Mouse (Mus musculus) retina, adult 2 months (tissue): ENCODE measurements at regions not wholly inside any gene's neighbourhood (a gene's known extent, or its start where the extent isn't known, plus 50 kb on each side); places are given as distances from the start of the nearest gene placed in this dataset.

Experiments used
- DNase-seq: peaks from one replicate; pipeline ENCODE4 v3.0.0-alpha.2; 2012; ENCODE audit warnings: low read depth, low spot score

DNA sequence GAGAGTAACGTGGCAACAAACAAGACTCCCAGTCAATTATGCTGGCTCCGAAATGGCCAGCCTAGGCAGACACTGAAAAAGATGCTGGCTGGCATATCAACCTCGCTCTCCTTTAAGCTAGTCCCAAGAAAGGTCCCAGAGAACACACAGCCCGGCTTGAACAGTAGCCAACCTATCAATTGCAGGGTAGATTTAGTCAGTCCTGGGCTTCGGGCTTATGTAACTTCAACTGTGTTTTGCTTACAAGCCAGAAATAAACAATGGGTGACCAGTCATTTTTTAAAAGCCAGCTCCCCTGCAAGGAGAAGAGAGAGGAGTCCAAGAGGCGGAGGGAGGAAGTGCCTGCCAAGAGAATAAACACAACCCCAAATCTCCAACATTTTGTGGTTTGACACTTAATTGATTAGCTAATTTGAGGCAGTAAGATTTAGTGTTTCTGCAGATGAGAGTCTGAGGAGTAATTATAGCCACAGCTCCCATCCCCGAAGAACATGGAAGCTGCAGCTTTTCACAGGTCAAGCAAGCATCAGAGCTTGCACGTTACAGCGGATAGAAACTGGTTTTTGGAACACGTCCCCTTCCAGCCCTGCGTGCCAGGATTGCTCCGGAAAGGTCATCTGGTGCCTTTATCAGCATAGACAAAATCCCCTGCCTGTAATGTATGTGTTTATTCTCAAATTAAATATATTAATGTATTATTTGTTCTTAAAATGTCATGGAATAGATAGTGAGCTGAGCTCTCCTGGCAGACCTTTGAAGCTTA lies 322.1 kb downstream of the Gm45692 start:
- DNase-seq, result no peak

DNA sequence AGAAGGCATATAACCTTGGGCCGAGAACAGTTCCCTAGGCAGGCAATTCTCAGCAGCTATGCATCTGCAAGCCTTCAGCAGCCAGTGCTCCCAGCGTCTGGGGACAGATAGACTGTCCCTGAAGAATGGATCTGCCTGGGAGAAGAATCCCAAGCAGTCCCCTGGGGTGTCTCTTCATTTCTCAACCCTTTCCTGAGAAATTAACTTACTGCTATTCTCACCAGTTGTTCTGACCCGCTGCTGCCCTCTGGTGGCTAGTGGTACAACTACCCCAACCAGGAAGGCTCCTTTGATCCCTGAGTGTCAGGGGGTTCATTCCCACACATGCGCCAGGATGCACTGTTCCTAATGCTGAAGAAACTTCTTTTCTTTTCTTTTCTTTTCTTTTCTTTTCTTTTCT lies 323.7 kb downstream of the Gm45692 start:
- DNase-seq, result peak; percentile 44

DNA sequence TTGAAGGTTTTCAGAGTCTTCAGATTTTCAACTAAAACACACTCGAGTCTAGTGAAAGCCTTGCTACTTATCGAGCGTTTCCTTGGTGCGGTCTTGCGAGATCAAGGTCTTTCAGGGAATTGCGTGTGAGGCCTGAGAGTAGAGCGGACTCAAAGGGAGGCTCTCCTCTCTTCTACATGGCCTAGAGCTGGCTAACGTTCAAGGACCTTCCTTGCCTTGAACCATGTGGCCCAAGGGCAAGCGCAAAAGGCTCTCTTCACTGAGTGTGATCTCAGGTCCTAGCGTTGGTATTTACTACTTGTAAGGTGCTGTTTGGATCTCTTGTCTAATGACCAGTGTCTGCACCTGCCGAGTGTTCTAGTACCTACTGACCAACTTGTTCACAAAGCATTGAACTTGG lies 324.4 kb downstream of the Gm45692 start:
- no peak for DNase-seq

DNA sequence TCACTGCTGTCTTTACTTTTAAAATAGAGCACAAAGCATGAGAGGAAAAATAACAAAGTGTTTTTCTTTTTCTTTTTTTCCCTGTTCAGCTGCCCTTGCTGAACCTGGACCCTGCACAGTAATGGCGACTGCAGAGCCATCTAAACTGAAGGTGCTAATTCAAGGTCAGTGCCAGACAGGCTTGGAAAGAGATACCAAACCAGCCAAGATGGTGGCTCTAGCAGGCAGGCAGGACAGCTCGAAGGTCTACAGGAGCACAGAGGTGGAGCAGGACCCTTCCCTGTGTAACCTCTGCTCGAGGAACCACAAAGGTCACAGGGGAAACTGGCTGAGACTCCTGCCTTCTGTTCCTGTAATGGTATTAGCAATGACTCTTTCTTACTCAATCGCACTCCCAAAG lies 326.7 kb downstream of the Gm45692 start:
- no peak for DNase-seq

DNA sequence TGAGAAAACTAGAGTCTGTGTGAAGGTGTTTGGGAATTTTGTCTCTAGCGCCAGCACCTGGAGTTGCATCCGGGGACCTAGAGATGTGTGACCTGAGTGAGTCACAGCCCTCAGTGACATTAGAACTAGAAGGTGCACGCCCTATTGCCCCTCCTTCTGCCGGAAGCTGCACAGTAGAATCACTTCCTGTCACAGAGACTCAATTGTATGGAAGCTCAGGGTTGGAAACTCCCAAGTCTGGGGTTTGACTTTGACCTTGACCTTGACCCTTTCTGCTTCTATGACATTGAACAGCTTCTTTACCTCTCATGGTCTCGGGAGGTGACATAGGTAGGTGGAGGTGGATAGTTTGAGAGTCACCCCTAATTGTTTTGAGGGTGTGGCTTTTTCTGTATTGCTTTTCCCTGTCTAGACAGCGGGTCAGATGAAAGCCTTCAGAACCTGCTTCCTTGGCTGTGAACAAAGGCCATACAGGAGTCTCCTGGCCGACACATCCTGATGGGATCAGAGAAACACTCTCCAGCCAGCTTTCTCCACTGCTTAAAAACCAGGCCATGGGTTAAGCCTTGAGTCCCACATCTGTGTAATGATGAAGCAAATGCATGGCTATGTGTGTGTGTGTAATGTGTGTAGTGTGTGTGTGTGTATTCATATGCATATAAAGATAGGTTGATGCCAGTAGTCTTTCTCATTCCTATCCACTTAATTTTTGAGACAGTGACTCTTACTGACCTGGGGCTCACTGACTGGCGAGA lies 328.7 kb downstream of the Gm45692 start:
- DNase-seq, result no peak

DNA sequence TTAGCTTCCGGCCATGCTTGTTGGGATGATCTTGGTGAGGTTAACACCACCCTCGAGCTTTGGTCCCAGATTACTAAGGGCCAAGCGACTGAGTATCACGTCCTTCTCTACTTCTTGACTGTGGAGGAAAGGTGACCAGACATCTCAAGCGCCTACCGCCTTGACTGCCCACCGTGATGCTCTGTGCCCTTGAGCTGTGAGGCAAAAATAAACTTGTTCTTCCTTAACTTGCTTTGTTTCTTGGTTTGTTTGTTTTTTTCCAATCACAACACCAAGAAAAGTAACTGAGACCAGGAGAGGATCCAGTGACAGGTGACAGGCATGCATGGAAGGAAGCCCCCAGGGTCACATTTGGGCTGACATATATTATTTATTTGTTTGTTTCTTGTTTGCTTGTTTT lies 330.0 kb downstream of the Gm45692 start:
- no peak for DNase-seq

DNA sequence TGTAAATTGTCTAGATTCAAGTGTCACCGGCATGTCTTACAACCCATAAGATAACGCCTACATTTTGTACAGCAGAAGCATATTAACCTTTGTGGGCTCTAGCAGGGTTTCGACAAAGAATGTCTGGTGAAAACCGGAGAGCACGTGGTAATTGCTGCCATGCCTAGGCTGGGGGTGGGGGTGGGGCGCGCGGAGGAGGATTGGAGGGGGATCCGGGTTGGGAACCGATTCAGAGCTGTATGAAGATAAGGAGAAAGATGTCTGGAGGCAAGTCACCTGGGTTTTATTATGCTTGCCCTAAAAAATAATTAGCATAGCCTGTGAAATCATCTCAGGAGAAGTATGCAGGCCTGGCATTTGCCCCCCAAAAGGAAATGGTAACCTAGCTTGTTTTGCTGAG lies 331.2 kb downstream of the Gm45692 start:
- no peak for DNase-seq

DNA sequence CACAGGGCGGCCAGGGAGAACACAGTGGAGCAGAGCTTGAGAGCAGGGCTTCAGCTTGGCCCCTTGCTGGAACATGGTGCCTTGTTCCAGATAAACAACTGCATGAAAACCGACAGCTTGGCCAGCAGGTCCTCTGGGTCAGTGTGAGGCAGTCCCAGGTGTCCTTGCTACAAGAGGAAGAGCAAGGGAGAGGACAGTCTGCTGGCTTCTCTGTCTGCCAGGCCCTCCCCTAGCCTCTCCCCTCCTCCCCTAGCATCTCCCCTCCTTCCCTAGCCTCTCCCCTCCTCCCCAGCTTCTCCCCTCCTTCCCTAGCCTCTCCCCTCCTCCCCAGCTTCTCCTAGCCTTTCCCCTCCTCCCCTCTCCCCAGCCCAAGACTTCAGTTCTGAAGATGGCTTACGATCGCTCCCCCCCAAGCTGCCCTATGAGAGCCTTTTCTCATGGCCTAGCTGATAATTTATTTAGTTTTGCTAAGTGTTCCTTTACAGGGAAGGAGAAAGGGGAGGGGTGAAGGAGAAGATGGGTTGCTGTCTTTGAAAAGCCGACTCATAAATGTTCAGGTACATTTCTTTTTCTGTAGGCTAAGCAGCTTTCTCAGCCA lies 333.7 kb downstream of the Gm45692 start:
- DNase-seq, result no peak

DNA sequence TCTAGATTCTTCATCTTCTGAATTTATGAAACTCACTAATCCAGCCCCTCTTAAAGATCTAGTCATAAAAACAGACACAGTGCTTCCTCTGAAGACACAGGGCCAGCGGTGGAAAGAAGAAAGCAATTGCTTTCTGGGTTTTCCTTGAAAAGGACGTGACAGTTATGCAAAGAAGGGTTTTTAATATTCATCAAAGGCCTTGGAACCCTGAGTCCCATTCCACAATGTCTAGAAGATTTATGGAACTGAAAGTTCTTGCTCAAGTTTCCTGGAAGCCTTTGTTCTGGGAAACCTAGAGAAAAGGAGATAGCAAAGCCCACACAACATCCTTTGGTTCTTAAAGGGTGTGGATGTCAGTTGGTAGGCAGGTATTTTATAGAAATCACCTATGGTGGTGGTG lies 346.0 kb downstream of the Gm45692 start:
- no peak for DNase-seq

DNA sequence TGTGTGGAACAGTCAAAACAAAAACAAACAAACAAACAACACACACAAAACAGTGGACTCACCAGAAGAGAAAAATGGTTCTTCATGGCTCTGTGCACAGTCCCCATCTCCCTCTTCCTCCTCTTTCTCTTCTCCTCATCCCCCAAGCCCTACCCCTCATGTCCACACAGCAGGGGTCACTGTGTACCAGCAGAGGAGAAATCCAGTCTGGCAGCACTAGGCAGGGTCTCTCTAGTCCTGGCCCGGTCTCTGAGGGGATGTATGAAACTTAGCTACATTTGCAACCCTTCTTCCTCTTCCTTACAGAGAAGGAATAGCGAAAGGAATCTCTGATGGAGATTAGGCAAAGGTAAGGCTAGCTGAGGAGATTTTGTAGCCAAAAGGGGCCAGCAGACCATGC lies 349.1 kb downstream of the Gm45692 start:
- no peak for DNase-seq

DNA sequence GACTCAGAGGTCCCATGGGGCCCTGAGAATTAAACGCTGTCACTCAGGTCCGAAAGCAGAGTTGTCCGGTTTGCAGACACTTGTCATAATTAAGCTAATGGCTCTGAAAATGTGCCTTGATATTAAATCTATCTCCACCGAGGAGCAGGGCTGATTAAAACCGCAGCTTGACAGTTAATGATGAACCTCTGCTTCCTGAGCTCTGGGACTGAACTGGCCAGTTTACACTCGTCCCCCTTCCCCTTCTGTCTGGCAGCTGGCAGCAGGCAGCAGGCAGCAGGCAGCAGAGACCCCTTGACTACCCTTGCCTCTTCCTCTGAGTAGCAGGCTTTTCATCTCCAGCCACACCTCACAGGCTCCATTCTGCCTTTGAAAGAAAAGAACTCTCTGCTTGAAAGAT lies 350.4 kb downstream of the Gm45692 start:
- DNase-seq, result no peak

DNA sequence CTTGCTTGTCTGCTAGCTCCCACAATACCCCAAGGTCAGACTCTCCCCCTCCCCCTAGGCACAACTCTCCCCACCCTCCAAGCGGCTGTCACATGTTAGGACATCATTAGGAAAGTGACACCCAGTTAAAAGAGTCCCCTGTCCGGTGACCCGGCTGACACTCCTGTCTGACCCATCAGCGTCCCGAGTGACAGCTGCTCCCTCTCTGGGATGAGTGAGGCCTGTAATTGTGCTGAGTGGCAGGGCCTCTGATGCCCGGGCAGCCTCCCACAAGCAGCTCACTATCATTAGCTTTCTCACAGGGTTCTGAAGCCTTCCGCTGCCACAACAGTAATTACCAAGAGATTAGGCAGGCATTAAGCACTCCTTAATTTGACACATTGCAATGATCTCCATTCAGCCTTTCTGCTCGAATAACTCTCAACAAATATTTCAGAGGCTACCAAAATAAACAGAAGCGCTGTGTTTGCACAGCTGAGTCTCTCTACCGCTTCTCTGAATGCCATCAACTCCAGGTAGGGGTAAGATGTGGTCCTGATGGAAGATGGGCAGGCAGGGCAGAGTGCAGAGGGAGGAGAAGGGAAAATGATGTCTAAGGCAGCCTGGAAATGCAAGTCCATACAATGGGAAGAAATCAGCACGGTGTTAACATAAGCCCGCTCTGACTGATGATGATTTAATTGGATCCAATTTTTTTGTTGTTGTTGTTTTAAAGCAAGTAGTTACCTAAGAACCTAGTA lies 352.6 kb downstream of the Gm45692 start:
- peak; percentile 23 for DNase-seq

DNA sequence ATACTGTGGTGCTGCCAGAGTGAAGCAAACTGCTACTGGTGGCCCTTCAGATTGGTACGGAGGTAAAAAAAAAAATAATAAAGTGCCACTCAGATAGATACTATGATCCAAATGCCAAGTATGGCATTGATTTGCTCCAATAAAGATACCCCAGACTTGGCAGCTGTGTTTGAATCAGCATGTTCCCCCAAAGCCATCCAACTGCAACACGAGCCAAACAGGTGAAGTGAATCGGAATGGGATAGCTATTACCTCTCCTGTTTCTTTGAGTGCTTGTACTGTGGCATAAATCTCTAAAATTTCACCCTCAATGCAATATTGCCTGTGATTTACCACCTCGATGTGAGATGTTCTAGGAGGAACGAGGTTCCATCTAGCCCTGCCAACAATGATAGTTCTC lies 365.4 kb downstream of the Gm45692 start:
- DNase-seq, result no peak

DNA sequence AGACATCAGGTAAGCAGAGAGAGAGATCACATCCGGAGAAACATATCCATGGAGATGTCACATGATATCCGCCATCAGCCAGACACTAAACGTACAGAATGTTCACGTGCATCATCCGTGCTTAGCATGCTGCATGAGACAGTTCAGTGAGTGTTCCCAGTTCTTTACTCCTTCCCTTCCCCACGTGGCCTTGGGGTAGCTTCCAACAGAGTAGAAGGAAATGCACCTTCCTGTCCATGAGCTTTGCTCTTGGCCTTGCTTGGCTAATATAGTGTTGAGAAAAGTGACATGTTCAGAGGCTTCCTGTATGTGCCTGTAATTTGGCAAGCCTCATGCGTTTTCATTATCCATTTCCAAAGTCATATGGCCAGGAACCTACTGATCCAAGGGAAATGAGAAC lies 368.5 kb downstream of the Gm45692 start:
- no peak for DNase-seq

DNA sequence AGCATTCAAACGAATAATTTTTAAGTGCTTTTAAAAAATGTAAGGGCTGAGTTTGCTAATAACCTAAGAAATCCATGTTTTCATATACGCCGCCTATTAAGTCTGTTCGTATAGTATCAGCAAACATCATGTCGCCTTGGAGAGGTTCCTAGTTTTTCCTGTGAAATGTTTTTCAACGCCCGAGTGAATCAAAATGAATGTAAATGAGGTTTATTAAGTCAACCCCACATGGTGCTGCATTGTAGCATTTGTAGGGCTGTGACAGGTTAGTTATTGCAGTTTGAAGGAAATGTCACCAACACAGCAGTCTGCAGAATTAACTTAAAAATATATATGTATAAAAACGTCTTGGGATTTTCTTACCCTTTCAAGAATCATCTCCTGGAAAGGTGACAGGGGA lies 369.3 kb downstream of the Gm45692 start:
- DNase-seq, result no peak

DNA sequence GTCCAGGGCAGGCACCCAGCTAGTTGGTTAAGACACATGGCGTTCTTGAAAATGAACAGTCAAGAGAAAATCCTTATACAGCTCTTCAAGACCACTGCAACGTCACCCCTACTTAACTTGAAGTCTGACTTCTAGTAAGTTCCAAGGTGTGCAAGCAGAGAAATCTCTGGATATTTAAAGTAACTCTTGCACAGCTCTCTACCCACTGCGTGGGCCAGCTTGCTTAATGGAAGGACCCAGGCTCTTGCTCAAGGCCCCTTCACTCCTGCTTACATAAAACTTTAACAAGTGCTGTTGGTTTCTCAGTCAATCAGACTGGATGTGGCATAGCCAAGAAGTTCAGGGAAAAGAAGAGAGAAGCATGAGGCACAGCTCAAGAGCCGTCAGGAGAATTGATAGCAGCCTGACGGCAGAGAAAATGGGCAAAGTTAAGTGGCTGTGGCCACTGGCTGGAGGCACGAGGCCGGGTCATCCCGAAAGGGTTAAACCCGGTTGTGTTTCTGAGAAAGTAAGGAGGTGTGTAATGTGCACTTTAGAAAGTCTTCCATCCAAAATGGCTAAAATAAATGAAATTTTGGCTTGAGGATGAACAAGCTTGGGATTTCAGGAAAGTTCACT lies 382.0 kb downstream of the Gm45692 start:
- DNase-seq, result no peak

DNA sequence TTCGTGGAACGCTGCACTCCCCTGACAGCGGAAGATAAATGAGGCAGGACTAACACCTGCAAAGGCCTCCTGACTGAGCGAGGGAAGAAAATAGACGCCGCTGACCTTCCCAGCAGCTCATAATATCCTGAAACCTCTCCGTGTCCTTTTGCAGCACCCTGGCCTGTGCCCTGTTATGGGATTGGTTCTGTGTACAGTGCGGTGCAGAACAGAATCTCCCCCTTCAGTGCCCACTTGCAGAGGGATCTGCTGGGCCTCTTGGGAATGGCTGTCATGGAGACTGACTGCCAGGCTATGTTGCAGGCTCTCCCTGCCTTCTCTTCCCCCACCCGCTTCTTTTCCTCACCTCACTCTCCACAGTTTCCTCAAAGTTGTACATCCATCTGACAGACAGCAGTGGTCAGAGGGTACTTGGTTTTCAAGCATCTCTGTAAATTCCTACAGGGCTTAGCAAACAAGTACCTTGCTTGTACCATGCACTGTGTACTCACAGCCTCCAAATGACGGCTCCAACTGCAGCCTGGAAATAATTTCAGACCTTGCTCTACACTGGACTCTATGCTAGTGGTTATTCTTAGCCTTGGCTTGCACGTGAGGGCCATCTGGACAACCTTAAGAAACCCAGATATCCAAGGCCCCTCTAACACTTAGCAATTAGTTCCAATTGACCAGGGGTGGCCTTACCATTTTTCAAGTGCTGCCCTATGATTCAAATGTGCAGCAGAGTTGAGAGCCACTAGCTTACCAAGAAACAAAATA lies 382.7 kb downstream of the Gm45692 start:
- no peak for DNase-seq

DNA sequence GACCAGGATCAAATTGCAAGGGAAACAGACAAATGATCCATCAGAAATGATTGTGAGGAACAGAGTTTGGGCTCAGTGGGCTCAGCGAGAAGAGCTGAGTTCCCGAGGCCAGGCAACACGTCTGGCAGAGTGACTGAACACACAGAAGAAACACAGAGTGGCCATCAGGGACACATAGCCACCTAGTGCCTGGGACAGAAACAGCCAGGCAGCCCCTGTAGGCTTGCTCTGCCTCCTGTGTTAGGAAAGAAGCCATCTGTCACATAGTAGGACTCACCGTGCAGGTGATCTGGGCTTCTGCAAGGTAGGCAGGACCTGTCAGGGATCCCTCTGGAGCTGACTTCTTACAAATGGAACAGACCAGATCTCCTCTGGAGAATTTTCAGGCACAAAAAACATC lies 383.4 kb downstream of the Gm45692 start:
- DNase-seq, result no peak

DNA sequence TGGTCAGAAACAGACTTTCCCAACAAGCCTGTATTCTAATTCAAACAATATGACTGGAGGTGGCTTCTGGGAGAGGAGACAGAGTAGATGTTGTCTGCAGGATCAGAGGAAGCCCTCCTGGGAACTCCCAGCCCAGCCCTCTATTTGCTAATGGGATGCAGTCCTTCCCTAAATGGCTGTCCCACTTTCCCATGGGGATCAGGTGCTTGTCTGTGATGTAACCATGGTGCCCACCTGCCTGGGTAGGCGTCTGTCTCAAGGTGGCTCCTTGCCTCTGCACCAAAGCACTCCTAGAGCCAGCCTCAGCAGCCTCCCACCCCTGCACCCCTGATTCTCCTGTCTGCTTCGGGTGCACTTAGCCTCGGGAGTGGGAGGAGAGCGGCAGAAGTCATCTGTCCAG lies 384.6 kb downstream of the Gm45692 start:
- no peak for DNase-seq

DNA sequence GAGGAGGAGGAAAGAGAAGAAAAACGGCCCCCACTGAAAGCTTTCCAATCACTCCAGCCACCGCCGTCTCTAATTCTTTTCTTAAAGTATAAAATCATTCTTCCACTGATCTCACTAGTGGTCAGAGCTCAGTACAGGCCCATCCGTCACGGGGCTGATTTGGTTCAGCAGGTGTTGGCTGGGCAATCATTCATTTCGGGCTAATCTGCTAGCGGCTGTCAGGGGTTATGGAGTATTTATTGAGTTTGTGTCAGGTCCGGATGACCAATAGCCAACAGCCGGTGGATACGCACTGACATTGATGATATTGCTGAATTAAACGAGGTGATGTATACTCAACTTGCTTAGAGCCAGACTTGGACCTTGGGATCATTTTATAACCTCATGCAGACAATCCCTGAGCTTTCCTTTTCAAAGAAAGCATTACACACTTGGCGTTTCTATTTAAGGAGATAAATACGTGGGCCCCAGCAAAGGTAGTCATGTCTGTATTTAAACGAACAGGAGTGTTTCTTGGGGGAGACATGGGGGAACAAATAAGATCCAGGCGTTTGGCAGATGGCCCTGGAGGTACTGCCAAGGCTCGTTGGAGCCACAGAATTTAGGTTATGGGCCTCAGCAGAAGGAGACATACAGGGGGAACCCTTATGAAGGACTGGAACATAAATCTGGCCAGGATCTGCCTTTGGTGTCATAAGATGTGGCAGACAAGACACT lies 385.1 kb downstream of the Gm45692 start:
- DNase-seq, result no peak
